Mouse (Mus musculus) liver, adult (tissue): ENCODE results near the gene Adamtsl1.

Experiments used
- GATA4 ChIP-seq: IDR thresholded peaks from 2 replicates; pipeline ENCODE4 v1.6.1; 2014; ENCODE audit warnings: mild to moderate bottlenecking, low read length; ENCODE audit not compliant: insufficient replicate concordance

Gene Adamtsl1

GRCm38 (mm10) chr4:85763161-85764014 lies 249.4 kb downstream of the Adamtsl1 start:
- no peak for TF ChIP-seq GATA4

GRCm38 (mm10) chr4:85764015-85764450 lies 250.1 kb downstream of the Adamtsl1 start:
- TF ChIP-seq GATA4, result no peak

GRCm38 (mm10) chr4:85764476-85764875 lies 250.5 kb downstream of the Adamtsl1 start:
- no peak for TF ChIP-seq GATA4

- no peak for TF ChIP-seq GATA4
Observed at GRCm38 (mm10) chr4:85767666-85768065, 253.7 kb downstream of the Adamtsl1 start.

GRCm38 (mm10) chr4:85768107-85768506 lies 254.1 kb downstream of the Adamtsl1 start:
- TF ChIP-seq GATA4, result no peak

GRCm38 (mm10) chr4:85782511-85782910 lies 268.5 kb downstream of the Adamtsl1 start:
- TF ChIP-seq GATA4, result no peak

GRCm38 (mm10) chr4:85783768-85784379 lies 269.9 kb downstream of the Adamtsl1 start:
- no peak for TF ChIP-seq GATA4

GRCm38 (mm10) chr4:85784428-85784827 lies 270.5 kb downstream of the Adamtsl1 start:
- TF ChIP-seq GATA4, result no peak

GRCm38 (mm10) chr4:85790226-85790625 lies 276.3 kb downstream of the Adamtsl1 start:
- TF ChIP-seq GATA4, result no peak

GRCm38 (mm10) chr4:85801805-85802204 lies 287.8 kb downstream of the Adamtsl1 start:
- no peak for TF ChIP-seq GATA4

GRCm38 (mm10) chr4:85814418-85814817 lies 300.4 kb downstream of the Adamtsl1 start:
- no peak for TF ChIP-seq GATA4

- TF ChIP-seq GATA4, result no peak
Observed at GRCm38 (mm10) chr4:85818504-85818903, 304.5 kb downstream of the Adamtsl1 start.

- TF ChIP-seq GATA4, result no peak
Observed at GRCm38 (mm10) chr4:85819169-85819568, 305.2 kb downstream of the Adamtsl1 start.

- TF ChIP-seq GATA4, result no peak
Observed at GRCm38 (mm10) chr4:85819921-85820320, 305.9 kb downstream of the Adamtsl1 start.

- TF ChIP-seq GATA4, result no peak
Observed at GRCm38 (mm10) chr4:85823952-85824704, 310.2 kb downstream of the Adamtsl1 start.

GRCm38 (mm10) chr4:85824705-85825085 lies 310.7 kb downstream of the Adamtsl1 start:
- no peak for TF ChIP-seq GATA4
